Mouse (Mus musculus) small intestine, adult 2 months (tissue): ENCODE data around the gene Nol3.

Experiments used
- CTCF ChIP-seq: fragments of 200-500 bp; IDR thresholded peaks from 2 replicates; pipeline ENCODE4 v1.5.1; 2012; ENCODE audit warnings: low read depth, mild to moderate bottlenecking, control low read depth, inconsistent platforms, low read length, moderate library complexity, mixed read lengths; ENCODE audit not compliant: insufficient replicate concordance, insufficient read length; ENCODE audit errors: extremely low read depth
- POLR2A ChIP-seq: fragments of 200-500 bp; IDR thresholded peaks from 2 replicates; pipeline ENCODE4 v1.6.1; 2012; ENCODE audit warnings: low read depth, mild to moderate bottlenecking, control low read depth, inconsistent platforms, low read length, moderate library complexity

GRCm38 (mm10) chr8:105270916-105271186, 5.1 kb upstream of the Nol3 start:
- TF ChIP-seq CTCF = no peak
- TF ChIP-seq POLR2A = no peak
